Mouse (Mus musculus) lung, postnatal 36 days (tissue): ENCODE results near the gene Hist1h2af.
"Not testable (repeated sequence)": the region's sequence is repeated elsewhere in the genome, so short reads cannot be mapped to it uniquely, and the experiment has no call there.

Source experiments
- DNase-seq: peaks from one replicate; pipeline ENCODE4 v3.0.0; 2022; ENCODE audit warnings: mixed read lengths

Gene Hist1h2af

GRCm38 (mm10) chr13:23536076-23536822, 2.5 kb downstream of the Hist1h2af start:
- no peak for DNase-seq

DNA sequence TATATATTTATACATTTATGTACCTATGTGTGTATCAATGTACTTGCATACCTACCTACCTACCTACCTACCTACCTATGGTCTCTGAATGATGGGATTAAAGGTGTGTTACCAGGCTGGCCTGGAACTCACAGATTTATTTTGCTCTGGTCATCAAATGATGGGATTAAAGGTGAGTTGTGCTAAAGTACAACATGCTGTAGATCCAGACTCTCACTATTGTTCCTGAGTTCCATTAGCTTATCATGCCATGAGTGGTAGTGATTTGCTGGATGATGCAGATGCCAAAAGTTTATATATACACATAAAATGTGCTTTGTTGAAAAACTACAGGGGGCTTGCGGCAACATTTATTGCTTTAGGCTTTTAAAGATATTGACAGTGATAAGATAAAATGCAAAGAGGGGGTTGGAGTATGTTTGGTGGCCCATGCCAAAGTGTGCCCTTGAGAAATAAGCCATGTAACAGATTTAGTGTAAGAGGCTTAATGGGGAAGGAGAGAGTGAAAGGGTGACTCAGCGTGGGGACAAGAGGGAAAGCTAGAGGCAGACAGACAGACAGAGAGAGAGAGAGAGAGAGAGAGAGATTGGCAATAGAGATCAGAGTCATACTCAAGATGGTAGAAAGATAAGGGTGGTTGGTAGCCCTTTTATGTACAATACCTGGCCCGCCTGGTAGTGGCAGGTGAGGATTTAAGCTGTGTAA, 3.5 kb downstream of the Hist1h2af start:
- no peak for DNase-seq

GRCm38 (mm10) chr13:23538249-23538648, 4.5 kb downstream of the Hist1h2af start:
- no peak for DNase-seq

DNA sequence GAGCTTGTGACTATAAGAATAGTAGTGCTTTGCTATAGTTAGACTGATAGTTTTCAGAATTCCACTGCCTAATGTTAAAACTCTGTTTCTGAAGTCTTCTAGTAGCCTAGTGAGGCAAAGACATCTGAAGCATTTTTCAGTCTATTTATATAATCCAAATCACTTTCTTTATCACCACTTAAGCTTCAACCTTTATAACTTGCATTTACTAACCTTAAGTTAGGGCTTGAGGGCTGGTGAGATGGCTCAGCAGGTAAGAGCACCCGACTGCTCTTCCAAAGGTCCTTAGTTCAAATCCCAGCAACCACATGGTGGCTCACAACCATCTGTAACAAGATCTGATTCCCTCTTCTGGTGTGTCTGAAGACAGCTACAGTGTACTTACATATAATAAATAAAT, 6.1 kb downstream of the Hist1h2af start:
- DNase-seq, result not testable (repeated sequence)

- DNase-seq, result no peak
These were observed 7.8 kb downstream of the Hist1h2af start for GRCm38 (mm10) chr13:23541497-23541896.

DNA sequence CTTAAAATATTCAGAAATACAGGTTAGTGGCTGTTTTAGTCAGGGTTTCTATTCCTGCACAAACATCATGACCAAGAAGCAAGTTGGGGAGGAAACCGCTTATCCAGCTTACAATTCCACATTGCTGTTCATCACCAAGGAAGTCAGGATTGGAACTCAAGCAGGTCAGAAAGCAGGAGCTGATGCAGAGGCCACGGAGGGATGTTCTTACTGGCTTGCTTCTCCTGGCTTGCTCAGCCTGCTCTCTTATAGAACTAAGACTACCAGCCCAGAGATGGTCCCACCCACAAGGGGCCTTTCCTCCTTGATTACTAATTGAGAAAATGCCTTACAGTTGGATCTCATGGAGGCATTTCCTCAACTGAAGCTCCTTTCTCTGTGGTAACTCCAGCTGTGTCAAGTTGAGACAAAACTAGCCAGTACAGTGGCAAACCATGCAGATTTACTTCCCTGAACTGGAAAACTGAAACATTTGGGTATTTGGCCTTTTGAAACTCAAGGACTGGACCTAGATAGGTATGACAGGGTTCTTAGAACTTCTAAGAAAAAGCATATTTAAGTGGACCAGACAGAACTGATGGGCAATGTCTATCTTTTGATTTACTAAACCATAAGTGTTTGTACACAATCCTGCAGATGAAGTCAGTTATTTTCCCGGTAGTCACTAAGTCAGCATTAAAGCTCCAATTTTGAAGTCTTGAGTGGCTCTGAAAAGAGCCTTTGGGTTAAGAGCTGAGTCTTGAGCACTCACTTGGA, 8.7 kb downstream of the Hist1h2af start:
- DNase-seq, result not testable (repeated sequence)

DNA sequence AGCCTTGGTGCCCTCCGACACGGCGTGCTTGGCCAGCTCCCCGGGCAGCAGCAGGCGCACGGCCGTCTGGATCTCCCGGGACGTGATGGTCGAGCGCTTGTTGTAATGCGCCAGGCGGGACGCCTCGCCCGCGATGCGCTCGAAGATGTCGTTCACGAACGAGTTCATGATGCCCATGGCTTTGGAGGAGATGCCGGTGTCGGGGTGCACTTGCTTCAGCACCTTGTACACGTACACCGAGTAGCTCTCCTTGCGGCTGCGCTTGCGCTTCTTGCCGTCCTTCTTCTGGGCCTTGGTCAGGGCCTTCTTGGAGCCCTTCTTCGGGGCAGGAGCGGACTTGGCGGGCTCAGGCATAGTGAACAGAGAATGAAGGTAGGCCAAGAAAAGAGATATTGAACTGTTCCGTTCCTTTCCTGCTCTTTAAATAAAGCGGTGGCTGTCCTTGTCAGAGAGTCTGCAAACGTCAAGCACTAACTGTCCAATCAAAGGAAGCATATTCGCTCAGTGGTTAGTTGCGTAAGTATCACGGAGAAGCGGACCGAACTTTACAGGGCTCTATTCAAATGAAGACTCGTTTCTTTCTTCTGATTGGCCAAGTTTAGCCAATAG, 9.4 kb downstream of the Hist1h2af start, which contains the start of gene Hist1h2bh:
Gene Hist1h2bh, minus strand, starts transcription at position 394 of the 609 bp plus-strand sequence.
- peak; percentile 93 for DNase-seq

GRCm38 (mm10) chr13:23543965-23544786, 10.5 kb downstream of the Hist1h2af start, which contains the start of gene Hist1h3f:
TSS of gene Hist1h3f (plus strand) at chr13:23544052.
- DNase-seq, result peak; percentile 91

DNA sequence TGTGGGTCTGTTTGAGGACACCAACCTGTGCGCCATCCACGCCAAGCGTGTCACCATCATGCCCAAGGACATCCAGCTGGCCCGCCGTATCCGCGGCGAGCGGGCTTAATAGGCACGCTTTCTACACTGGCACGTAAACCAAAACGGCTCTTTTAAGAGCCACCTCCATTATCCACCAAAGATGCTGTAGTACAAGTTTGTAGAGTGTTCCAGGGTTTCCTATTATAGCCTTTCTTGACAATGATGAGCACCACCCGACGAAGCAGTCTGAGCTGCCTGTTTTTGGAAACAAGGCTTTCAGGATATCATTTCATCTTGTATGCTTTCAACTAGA, 11.0 kb downstream of the Hist1h2af start:
- not testable (repeated sequence) for DNase-seq

DNA sequence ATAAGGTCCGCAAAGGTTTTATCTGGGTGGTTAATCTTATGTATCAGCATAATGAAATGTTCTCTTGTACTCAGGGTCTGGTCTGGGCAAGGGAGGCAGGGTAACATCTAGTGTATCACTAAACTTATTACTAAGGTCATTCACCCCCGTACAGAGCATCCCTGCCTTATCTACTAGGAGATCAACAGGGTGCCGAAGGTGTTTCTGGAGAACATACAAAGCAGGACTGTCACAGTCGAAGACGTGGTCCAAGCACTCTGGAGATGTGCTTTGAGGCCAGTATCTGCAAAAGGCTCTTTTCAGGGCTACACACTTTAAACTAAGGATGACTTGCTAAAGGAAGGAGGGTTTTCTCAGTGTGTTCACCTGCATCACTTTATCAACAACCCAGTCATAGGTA, 13.0 kb downstream of the Hist1h2af start:
- no peak for DNase-seq

DNA sequence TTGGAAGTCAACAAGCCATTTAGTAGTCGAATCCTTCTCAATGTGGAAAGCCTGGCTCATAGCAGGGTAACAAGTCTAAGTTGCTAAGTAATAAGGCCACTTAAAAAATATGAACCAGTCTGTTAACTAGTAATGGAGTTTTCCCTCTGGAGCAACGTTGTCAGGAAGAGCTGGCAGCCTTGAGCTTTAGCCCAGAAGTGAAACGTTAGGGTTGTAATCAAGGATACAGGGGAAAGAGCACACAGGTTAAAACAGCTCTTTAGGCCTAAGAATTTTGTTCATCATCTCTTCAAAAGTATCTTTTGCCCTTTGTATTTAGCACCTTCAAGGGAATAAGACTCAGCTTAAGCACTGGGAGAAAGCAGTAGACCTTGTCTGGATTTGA, 17.0 kb downstream of the Hist1h2af start:
- no peak for DNase-seq

DNA sequence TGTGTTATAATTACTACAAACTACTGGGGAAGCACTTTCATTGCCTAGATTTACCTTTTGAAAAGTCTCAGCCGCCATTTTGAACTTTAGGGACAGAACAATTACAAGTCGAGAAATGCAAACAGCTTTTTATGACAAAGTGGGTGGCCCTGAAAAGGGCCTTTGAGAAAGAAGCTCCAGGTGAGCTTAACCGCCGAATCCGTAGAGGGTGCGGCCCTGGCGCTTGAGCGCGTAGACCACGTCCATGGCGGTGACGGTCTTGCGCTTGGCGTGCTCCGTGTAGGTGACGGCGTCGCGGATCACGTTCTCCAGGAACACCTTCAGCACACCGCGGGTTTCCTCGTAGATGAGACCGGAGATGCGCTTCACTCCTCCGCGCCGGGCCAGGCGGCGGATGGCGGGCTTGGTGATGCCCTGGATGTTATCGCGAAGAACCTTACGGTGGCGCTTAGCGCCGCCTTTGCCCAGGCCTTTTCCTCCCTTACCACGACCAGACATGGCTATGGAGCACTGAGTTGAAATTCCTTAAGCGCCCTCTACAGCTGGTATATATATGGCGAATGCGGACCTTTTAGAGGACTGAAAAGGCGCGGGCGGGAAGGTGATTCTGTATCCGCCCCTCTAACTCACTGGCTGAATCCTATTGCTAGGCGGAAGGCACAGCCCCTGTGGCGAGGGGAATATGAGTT, 17.6 kb downstream of the Hist1h2af start, which contains the start of gene Hist1h4f:
Gene Hist1h4f, minus strand, starts transcription at position 503 of the 689 bp plus-strand sequence.
- peak; percentile 92 for DNase-seq

DNA sequence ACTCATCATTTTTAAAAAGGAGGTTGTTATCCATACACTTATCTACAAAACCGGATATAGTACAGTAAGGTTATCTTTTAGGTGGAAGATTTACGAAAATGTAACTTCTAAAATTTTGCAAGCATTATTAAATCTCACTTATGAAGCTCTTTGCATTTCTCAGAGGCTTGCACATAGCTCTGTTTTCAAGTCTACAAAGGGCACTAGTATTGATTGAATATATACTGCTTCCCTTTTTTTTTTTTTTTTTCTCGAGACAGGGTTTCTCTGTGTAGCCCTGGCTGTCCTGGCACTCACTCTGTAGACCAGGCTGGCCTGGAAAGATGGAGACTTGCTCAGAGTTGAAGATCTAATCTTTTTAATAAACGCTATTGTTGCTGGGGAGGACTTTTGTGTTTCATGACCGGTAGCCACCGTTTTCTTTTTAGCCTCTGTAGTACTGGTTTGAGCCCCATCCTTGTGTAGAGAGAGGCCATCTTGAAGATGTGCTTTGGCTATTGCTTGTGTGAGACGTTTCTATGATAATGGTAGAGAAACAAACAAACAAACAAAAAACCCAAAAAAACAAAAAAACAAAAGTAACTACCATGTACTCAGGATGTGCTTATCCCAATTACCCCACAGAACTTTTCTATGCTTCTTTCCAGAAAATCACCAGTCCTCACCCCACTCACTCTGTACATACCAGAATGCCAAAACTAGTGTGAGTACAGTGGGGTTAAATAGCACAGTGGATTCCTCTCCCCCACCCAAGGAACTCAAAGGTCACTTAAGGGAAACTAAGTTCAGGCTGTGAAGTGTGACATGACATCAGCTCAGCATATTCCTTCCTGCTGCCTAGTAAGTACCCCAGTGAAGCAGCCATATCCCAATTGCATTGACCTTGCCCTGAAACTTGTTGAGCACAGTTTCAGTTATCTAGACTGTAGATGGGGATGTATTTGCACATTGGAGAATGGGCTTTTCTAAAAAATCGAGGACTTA, 18.5 kb downstream of the Hist1h2af start:
- DNase-seq, result no peak

GRCm38 (mm10) chr13:23552962-23553361, 19.3 kb downstream of the Hist1h2af start, which contains the start of gene Hist1h1d:
TSS of gene Hist1h1d (plus strand) at chr13:23553262.
- DNase-seq, result no peak

DNA sequence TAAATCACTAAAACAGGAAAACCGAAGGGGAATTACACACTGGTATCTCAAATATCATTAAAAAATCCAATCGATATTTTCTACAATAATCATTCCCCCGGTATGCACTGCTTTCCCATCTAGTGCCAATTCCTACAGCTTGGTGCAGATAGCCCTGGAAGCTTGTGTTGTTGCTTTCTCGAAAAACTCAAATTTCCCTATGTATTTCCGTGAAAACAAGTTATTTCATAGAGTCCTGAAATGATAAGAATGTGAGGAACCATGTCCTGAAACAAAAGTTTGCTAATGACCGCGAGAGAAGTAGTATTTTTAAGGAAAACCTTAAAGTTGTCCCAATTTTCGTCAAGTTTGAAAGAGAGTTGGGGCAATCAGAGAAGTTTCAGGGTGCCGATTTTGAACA, 20.7 kb downstream of the Hist1h2af start:
- no peak for DNase-seq

- peak; percentile 82 for DNase-seq
These were observed 21.5 kb downstream of the Hist1h2af start for GRCm38 (mm10) chr13:23554925-23555838.

DNA sequence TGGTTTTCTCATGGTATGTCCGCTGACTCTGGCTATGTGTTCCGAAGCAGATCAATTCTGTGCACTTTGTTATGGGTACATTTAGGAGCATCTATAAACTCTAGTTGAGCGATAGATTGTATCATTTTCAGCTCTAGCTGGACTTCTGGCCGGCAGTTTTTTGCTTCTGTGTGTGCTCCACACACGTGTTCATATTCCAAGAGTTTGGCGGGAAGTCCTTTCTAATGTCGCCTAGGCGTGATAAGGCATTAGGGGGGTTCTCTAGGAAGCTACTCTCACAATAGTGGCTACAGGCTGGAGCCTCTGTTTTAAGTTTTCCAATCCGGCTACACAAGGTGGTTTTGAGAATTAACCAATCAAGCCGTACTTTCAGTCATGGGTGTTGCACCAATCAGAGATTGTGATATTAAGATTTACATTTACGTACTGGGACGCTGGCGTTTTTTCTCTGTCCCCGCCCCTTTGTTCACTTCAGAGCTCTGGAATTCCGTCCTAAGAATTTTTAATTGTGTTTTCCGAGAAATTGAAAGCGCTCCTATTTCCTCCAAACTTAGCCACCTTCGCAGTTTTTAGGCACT, 22.2 kb downstream of the Hist1h2af start:
- DNase-seq, result peak; percentile 93

GRCm38 (mm10) chr13:23556906-23557305, 23.2 kb downstream of the Hist1h2af start:
- DNase-seq, result no peak
